Mouse (Mus musculus) lung, adult 2 months (tissue): ENCODE measurements at regions not wholly inside any gene's neighbourhood (a gene's known extent, or its start where the extent isn't known, plus 50 kb on each side); places are given as distances from the start of the nearest gene placed in this dataset.

ENCODE experiments used
- CTCF ChIP-seq: fragments of 200-500 bp; IDR thresholded peaks from 2 replicates; pipeline ENCODE4 v1.5.1; 2011; ENCODE audit warnings: mild to moderate bottlenecking, low read length, control low read depth; ENCODE audit not compliant: insufficient read depth
- POLR2A ChIP-seq: fragments of 200-500 bp; IDR thresholded peaks from 2 replicates; pipeline ENCODE4 v1.6.1; 2011; ENCODE audit warnings: low read depth, mild to moderate bottlenecking, control low read depth, low read length, borderline replicate concordance; ENCODE audit errors: extremely low read depth

DNA sequence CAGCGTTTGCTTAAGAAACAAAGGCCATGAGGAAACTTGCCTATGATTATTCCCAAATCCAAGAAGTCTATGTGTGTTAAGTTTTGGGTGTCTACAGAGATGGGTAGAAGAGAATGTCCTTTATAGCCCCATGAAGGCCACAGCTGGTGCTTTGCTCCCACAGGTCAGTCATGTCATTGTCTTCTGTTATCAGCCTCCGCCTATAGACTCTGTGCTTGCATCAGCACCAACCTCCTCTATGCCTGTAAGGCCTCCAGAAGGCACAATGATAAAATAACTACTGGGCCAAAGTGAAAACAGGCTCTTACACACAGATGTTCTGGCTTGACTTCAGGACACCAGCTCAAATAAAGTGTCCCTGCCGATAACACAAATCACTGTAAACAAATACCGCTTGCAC, 333.8 kb upstream of the BC052040 start:
- no peak for TF ChIP-seq CTCF
- TF ChIP-seq POLR2A, result no peak
